Mouse (Mus musculus) kidney, adult 18-20 months (tissue): ENCODE data around the gene Rnf220.

ENCODE experiments used
- DNase-seq: peaks from one replicate; pipeline ENCODE4 v3.0.0; 2021

The Rnf220 gene

GRCm38 (mm10) chr4:117326915-117327314, 169.9 kb downstream of the Rnf220 start:
- DNase-seq = no peak

- DNase-seq = no peak
These were observed 171.8 kb downstream of the Rnf220 start for GRCm38 (mm10) chr4:117325076-117325475.

GRCm38 (mm10) chr4:117323515-117324344, 173.1 kb downstream of the Rnf220 start:
- peak; percentile 51 for DNase-seq

- no peak for DNase-seq
These were observed 175.8 kb downstream of the Rnf220 start for GRCm38 (mm10) chr4:117321011-117321410.

- no peak for DNase-seq
These were observed 178.3 kb downstream of the Rnf220 start for GRCm38 (mm10) chr4:117318508-117318907.

GRCm38 (mm10) chr4:117317701-117318190, 179.1 kb downstream of the Rnf220 start:
- no peak for DNase-seq

GRCm38 (mm10) chr4:117316800-117317199, 180.1 kb downstream of the Rnf220 start:
- DNase-seq = no peak

- DNase-seq = no peak
These were observed 181.9 kb downstream of the Rnf220 start for GRCm38 (mm10) chr4:117314849-117315500.

GRCm38 (mm10) chr4:117313085-117313424, 183.8 kb downstream of the Rnf220 start:
- DNase-seq = no peak

- no peak for DNase-seq
These were observed 184.3 kb downstream of the Rnf220 start for GRCm38 (mm10) chr4:117312416-117313084.

GRCm38 (mm10) chr4:117311891-117312290, 185.0 kb downstream of the Rnf220 start:
- no peak for DNase-seq

- no peak for DNase-seq
These were observed 187.4 kb downstream of the Rnf220 start for GRCm38 (mm10) chr4:117309427-117309826.

GRCm38 (mm10) chr4:117307270-117307669, 189.6 kb downstream of the Rnf220 start:
- DNase-seq = no peak

- no peak for DNase-seq
These were observed 191.4 kb downstream of the Rnf220 start for GRCm38 (mm10) chr4:117305461-117305860.

GRCm38 (mm10) chr4:117304239-117305025, 192.4 kb downstream of the Rnf220 start:
- DNase-seq = no peak

- DNase-seq = no peak
These were observed 193.1 kb downstream of the Rnf220 start for GRCm38 (mm10) chr4:117303581-117304238.

- DNase-seq = no peak
These were observed 194.6 kb downstream of the Rnf220 start for GRCm38 (mm10) chr4:117302027-117302806.

- no peak for DNase-seq
These were observed 196.9 kb downstream of the Rnf220 start for GRCm38 (mm10) chr4:117299921-117300320.

GRCm38 (mm10) chr4:117297819-117298218, 199.0 kb downstream of the Rnf220 start:
- no peak for DNase-seq

GRCm38 (mm10) chr4:117296849-117297593, 199.8 kb downstream of the Rnf220 start:
- DNase-seq = no peak

- DNase-seq = no peak
These were observed 205.2 kb downstream of the Rnf220 start for GRCm38 (mm10) chr4:117291696-117292095.
